Mouse (Mus musculus) embryonic facial prominence, embryonic 11.5 days (tissue): ENCODE results near the gene Zfp648. TPM values are rescaled to one million over a fixed set of nuclear protein-coding genes. Genes with fewer than 3 reads are reported as not detected.

ENCODE experiments used
- ATAC-seq: fragments of 200-750 bp; cut with Nextera tagmentation; replicated peaks from 2 replicates; pipeline ENCODE4 v1.8.0; 2017; ENCODE audit warnings: low read depth; ENCODE audit not compliant: insufficient number of reproducible peaks, low FRiP score, low TSS enrichment
- DNase-seq: peaks from one replicate; pipeline ENCODE4 v3.0.0-alpha.2; 2015; ENCODE audit warnings: low spot score
- H3K27ac ChIP-seq: fragments of 300-500 bp; sonication (generic); replicated peaks from 2 replicates; pipeline ENCODE4 v1.5.1; 2014; ENCODE audit warnings: mild to moderate bottlenecking, low read depth, low read length, control low read depth
- H3K27me3 ChIP-seq: fragments of 300-500 bp; sonication (generic); 2 replicates; pipeline ENCODE4 v1.6.1; 2014; ENCODE audit warnings: mild to moderate bottlenecking, low read length, moderate library complexity, mixed read lengths; ENCODE audit not compliant: control insufficient read depth, insufficient read depth
- H3K36me3 ChIP-seq: fragments of 300-500 bp; sonication (generic); replicated peaks from 2 replicates; pipeline ENCODE4 v1.6.1; 2014; ENCODE audit warnings: low read depth, mild to moderate bottlenecking, low read length, moderate library complexity, mixed read lengths; ENCODE audit not compliant: control insufficient read depth, insufficient read depth
- H3K4me1 ChIP-seq: fragments of 300-500 bp; sonication (generic); 2 replicates; pipeline ENCODE4 v1.6.1; 2014; ENCODE audit warnings: low read length, mixed read lengths; ENCODE audit not compliant: control insufficient read depth, insufficient read depth
- H3K4me2 ChIP-seq: fragments of 300-500 bp; sonication (generic); 2 replicates; pipeline ENCODE4 v1.6.1; 2014; ENCODE audit warnings: low read depth, mild to moderate bottlenecking, control low read depth, low read length, moderate library complexity
- H3K4me3 ChIP-seq: fragments of 300-500 bp; sonication (generic); 2 replicates; pipeline ENCODE4 v1.5.1; 2014; ENCODE audit warnings: low read depth, low read length, control low read depth
- H3K9ac ChIP-seq: fragments of 300-500 bp; sonication (generic); replicated peaks from 2 replicates; pipeline ENCODE4 v1.6.1; 2014; ENCODE audit warnings: mild to moderate bottlenecking, control low read depth, low read length
- H3K9me3 ChIP-seq: fragments of 300-500 bp; sonication (generic); replicated peaks from 2 replicates; pipeline ENCODE4 v1.6.1; 2016; ENCODE audit warnings: mild to moderate bottlenecking, low read length, inconsistent platforms, mixed read lengths; ENCODE audit not compliant: control insufficient read depth
- WGBS: fragments of 180-500 bp; shearing (Covaris S2); extraction: QIAGEN DNeasy Blood & Tissue Kit; methylation state at CpG from one replicate; pipeline ENCODE4 v1.1.7; 2014; 5-methylcytosine and 5-hydroxymethylcytosine counted together
- polyA plus RNA-seq: library from polyadenylated mRNA; unstranded; fragments of >200 nt; fragmentation: Nextera tagmentation; extraction: Ambion mirVana; gene quantifications from 2 replicates; pipeline ENCODE4 v1.2.1, GENCODE M21; 2014

Gene Zfp648
- polyA plus RNA-seq, 1 experiment from 2014 or later = 0.14 TPM

GRCm38 (mm10) chr1:154198896-154199295 is 2.1 kb upstream of the Zfp648 start:
- Histone ChIP-seq H3K9me3 (no peaks in the 10 kb centered on the region), H3K9ac (no peak overlapping the region), H3K4me3 (no peak overlapping the region), H3K27me3 (peaks cover 5% of the 10 kb centered on the region), H3K27ac (no peak overlapping the region), H3K4me1 (no peaks in the 10 kb centered on the region; the same call in 1 of the 2 replicates), H3K4me2 (no peak overlapping the region), H3K36me3 (no peaks in the 10 kb centered on the region)
- ATAC-seq (no peak), DNase-seq (no peak)
- 83% methylated on average over 10 of the region's 10 CpGs for WGBS

- Histone ChIP-seq H3K27me3 (peaks cover 30% of the 10 kb centered on the region), H3K9me3 (no peaks in the 10 kb centered on the region), H3K9ac (no peak overlapping the region), H3K4me3 (no peak overlapping the region), H3K36me3 (no peaks in the 10 kb centered on the region), H3K4me2 (no peak overlapping the region), H3K27ac (no peak overlapping the region), H3K4me1 (no peaks in the 10 kb centered on the region; the same call in 1 of the 2 replicates)
- WGBS = 53% methylated on average over 8 of the region's 8 CpGs
- DNase-seq (no peak), ATAC-seq (peak; percentile 44; the same call in 1 of the 2 replicates)
These were observed 1.6 kb downstream of the Zfp648 start for GRCm38 (mm10) chr1:154202580-154202979.

GRCm38 (mm10) chr1:154203386-154203785 is 2.4 kb downstream of the Zfp648 start:
- Histone ChIP-seq H3K27me3 (peaks cover 30% of the 10 kb centered on the region), H3K4me3 (no peak overlapping the region), H3K27ac (no peak overlapping the region), H3K4me1 (no peaks in the 10 kb centered on the region; the same call in 1 of the 2 replicates), H3K9me3 (no peaks in the 10 kb centered on the region), H3K4me2 (no peak overlapping the region), H3K36me3 (no peaks in the 10 kb centered on the region), H3K9ac (no peak overlapping the region)
- WGBS = 87% methylated on average over 5 of the region's 5 CpGs
- no peak for DNase-seq
- no peak for ATAC-seq

- DNase-seq (no peak), ATAC-seq (no peak)
- H3K4me2 ChIP-seq = peak overlapping the region; percentile 59
- peak overlapping the region; percentile 34; the same call in 1 of the 2 replicates for H3K9ac ChIP-seq
- no peaks in the 10 kb centered on the region for H3K36me3 ChIP-seq
- H3K4me1 ChIP-seq = no peaks in the 10 kb centered on the region; the same call in 1 of the 2 replicates
- H3K4me3 ChIP-seq = peak overlapping the region; percentile 31
- WGBS = 9% methylated on average over 66 of the region's 66 CpGs
- H3K9me3 ChIP-seq = no peaks in the 10 kb centered on the region
- no peak overlapping the region for H3K27ac ChIP-seq
- peaks cover 30% of the 10 kb centered on the region for H3K27me3 ChIP-seq
These were observed 3.9 kb downstream of the Zfp648 start for GRCm38 (mm10) chr1:154204652-154205573.

- Histone ChIP-seq H3K27me3 (no peaks in the 10 kb centered on the region), H3K4me2 (no peak overlapping the region), H3K9ac (no peak overlapping the region), H3K27ac (no peak overlapping the region), H3K4me1 (no peaks in the 10 kb centered on the region), H3K4me3 (no peak overlapping the region), H3K9me3 (no peaks in the 10 kb centered on the region), H3K36me3 (no peaks in the 10 kb centered on the region)
- ATAC-seq (no peak), DNase-seq (no peak)
- WGBS = 82% methylated on average over 2 of the region's 2 CpGs
These were observed 19.0 kb downstream of the Zfp648 start for GRCm38 (mm10) chr1:154219991-154220390.

- no peak overlapping the region for H3K27ac ChIP-seq
- no peak overlapping the region for H3K4me2 ChIP-seq
- H3K9ac ChIP-seq = no peak overlapping the region
- no peaks in the 10 kb centered on the region for H3K36me3 ChIP-seq
- no peaks in the 10 kb centered on the region for H3K9me3 ChIP-seq
- H3K27me3 ChIP-seq = no peaks in the 10 kb centered on the region
- no peak overlapping the region for H3K4me3 ChIP-seq
- ATAC-seq (no peak), DNase-seq (no peak)
- 89% methylated on average over 3 of the region's 3 CpGs for WGBS
- H3K4me1 ChIP-seq = no peaks in the 10 kb centered on the region
These were observed 19.6 kb downstream of the Zfp648 start for GRCm38 (mm10) chr1:154220566-154220965.

- H3K27ac ChIP-seq = no peak overlapping the region
- ATAC-seq (no peak), DNase-seq (no peak)
- no peak overlapping the region for H3K9ac ChIP-seq
- no peak overlapping the region for H3K4me2 ChIP-seq
- H3K27me3 ChIP-seq = no peaks in the 10 kb centered on the region
- no peaks in the 10 kb centered on the region for H3K36me3 ChIP-seq
- WGBS = 47% methylated on average over 1 of the region's 1 CpGs
- no peaks in the 10 kb centered on the region for H3K4me1 ChIP-seq
- no peaks in the 10 kb centered on the region for H3K9me3 ChIP-seq
- no peak overlapping the region for H3K4me3 ChIP-seq
These were observed 22.8 kb downstream of the Zfp648 start for GRCm38 (mm10) chr1:154223807-154224207.

GRCm38 (mm10) chr1:154232594-154232993 is 31.6 kb downstream of the Zfp648 start:
- Histone ChIP-seq H3K9ac (no peak overlapping the region), H3K4me2 (no peak overlapping the region), H3K4me3 (no peak overlapping the region), H3K9me3 (no peaks in the 10 kb centered on the region), H3K27ac (no peak overlapping the region), H3K4me1 (no peaks in the 10 kb centered on the region), H3K27me3 (no peaks in the 10 kb centered on the region), H3K36me3 (no peaks in the 10 kb centered on the region)
- DNase-seq (no peak), ATAC-seq (no peak)
- WGBS = 82% methylated on average over 4 of the region's 4 CpGs
